In the genomic region with DNA sequence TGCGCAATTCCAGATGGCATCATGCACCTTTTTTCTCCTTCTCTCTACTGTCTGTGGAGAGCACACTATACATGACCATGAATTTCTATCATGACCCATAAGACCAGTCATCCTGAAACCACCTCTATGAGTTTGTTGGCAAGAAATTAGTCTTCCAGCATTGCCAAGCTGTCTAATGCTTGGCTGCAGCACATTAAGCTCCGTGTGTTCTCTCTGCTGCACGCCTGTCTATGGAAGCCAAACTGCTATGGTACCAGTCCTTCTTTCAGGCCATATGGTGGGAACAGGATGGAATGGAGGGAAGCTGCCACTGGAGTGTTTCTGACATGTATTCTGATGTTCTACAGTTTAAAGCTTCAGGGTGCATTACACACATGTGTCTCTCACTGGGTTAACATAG, we compare ENCODE assay signal across 16 mouse cellular contexts.
DNase-seq lines count a peak whose midpoint lies in the region; ATAC-seq and TF ChIP-seq lines count a peak whose summit lies in the region.
"Had no signal": no experiment of that assay in that cellular context is flagged by ENCODE, and none has a peak within 500 bp of the region (broad histone marks: within the 10 kb centered on the region; RNA-seq: fewer than 3 reads in every experiment).

No protein-coding gene starts in this region.

- no peaks in the 10 kb centered on the region for H3K4me1 ChIP-seq in hindbrain, postnatal 0 days (ENCODE audit: insufficient read depth, low read length)
- H3K4me1 ChIP-seq in hindbrain, embryonic 10.5 days (replicated peaks): no peaks in the 10 kb centered on the region
- peaks cover 3% of the 10 kb centered on the region; the same call in 1 of the 2 replicates for H3K4me1 ChIP-seq in cerebellum, adult 2 months (ENCODE audit: control insufficient read depth, insufficient read depth, low read length)
- H3K4me1 ChIP-seq: liver, embryonic 13.5 days; midbrain, embryonic 10.5 days had no signal

- intact Hi-C loops in heart, postnatal 25 days (cut with DNase I): no loop called here

- peak; percentile 79 for DNase-seq in hindbrain, postnatal 0 days (ENCODE audit: low spot score)
- no peak for DNase-seq in hindbrain, embryonic 10.5 days (ENCODE audit: low spot score)
- peak; percentile 62 to 91 for DNase-seq in cerebellum, adult 2 months
- peak; percentile 11 for DNase-seq in induced T-regulatory cell, adult 2 months (ENCODE audit: low read depth)
- no peak for DNase-seq in liver
- DNase-seq in heart, postnatal 25 days (ENCODE audit: low spot score): no peak
- DNase-seq in embryo, embryonic 10 days (ENCODE audit: low spot score): no peak
- DNase-seq: embryo, embryonic 11 days; heart, adult 18-20 months; heart, postnatal 10 days; kidney, adult 11 months; kidney, postnatal 4 days; liver, embryonic 13.5 days; lung, postnatal 10 days had no signal

- H3K4me2 ChIP-seq in hindbrain, postnatal 0 days (ENCODE audit: low read depth, low read length): no peak overlapping the region
- H3K4me2 ChIP-seq: liver, embryonic 13.5 days had no signal

- H3K27ac ChIP-seq in hindbrain, postnatal 0 days: no peak overlapping the region
- H3K27ac ChIP-seq in hindbrain, embryonic 10.5 days: no peak overlapping the region
- no peak overlapping the region for H3K27ac ChIP-seq in cerebellum, adult 2 months (ENCODE audit: insufficient read depth, low read length)
- H3K27ac ChIP-seq: liver, embryonic 13.5 days; midbrain, embryonic 10.5 days had no signal

- no peak overlapping the region for H3K9ac ChIP-seq in hindbrain, postnatal 0 days (replicated peaks; ENCODE audit: low read length)
- H3K9ac ChIP-seq: liver, embryonic 13.5 days had no signal

- H3K27me3 ChIP-seq in hindbrain, postnatal 0 days (ENCODE audit: insufficient read depth, low read length): no peaks in the 10 kb centered on the region
- H3K27me3 ChIP-seq in hindbrain, embryonic 10.5 days (ENCODE audit: insufficient read depth, poor library complexity, severe bottlenecking): no peaks in the 10 kb centered on the region
- H3K27me3 ChIP-seq in cerebellum, adult 2 months (ENCODE audit: control insufficient read depth, insufficient read depth, low read length): no peaks in the 10 kb centered on the region
- H3K27me3 ChIP-seq: liver, embryonic 13.5 days had no signal

- TF ChIP-seq POLR2A in cerebellum, adult 2 months (IDR thresholded peaks at IDR 0.05; ENCODE audit: borderline replicate concordance, insufficient read depth, low read length): no peak

- H3K9me3 ChIP-seq in hindbrain, postnatal 0 days (ENCODE audit: low read length): no peaks in the 10 kb centered on the region
- H3K9me3 ChIP-seq in hindbrain, embryonic 10.5 days: no peaks in the 10 kb centered on the region
- H3K9me3 ChIP-seq: liver, embryonic 13.5 days; midbrain, embryonic 10.5 days had no signal

- WGBS in hindbrain, postnatal 0 days: 54% methylated on average over 3 of the region's 3 CpGs
- 91% methylated on average over 3 of the region's 3 CpGs for WGBS in hindbrain, embryonic 10.5 days
- 9% methylated on average over 3 of the region's 3 CpGs for WGBS in cerebellum, adult 2 months

- TF ChIP-seq CTCF in hindbrain, postnatal 0 days (IDR thresholded peaks at IDR 0.05; ENCODE audit: low read depth): no peak
- TF ChIP-seq CTCF in cerebellum, adult 2 months (IDR thresholded peaks at IDR 0.05; ENCODE audit: borderline replicate concordance, insufficient read depth, low read depth, low read length): no peak

- no peak overlapping the region for H3K4me3 ChIP-seq in hindbrain, postnatal 0 days (ENCODE audit: low read length)
- no peak overlapping the region for H3K4me3 ChIP-seq in hindbrain, embryonic 10.5 days
- no peak overlapping the region for H3K4me3 ChIP-seq in cerebellum, adult 2 months (replicated peaks; ENCODE audit: insufficient read depth, low read depth, low read length)
- H3K4me3 ChIP-seq: liver, embryonic 13.5 days; midbrain, embryonic 10.5 days; myocyte had no signal

- H3K36me3 ChIP-seq in hindbrain, postnatal 0 days (ENCODE audit: insufficient read depth, low read length): no peaks in the 10 kb centered on the region
- no peaks in the 10 kb centered on the region for H3K36me3 ChIP-seq in hindbrain, embryonic 10.5 days
- H3K36me3 ChIP-seq: liver, embryonic 13.5 days; midbrain, embryonic 10.5 days had no signal

- peak; percentile 95 for ATAC-seq in hindbrain, postnatal 0 days

Comparison
In these comparisons a context has a peak if more than half of its experiments do, and no peak if none do; other contexts are left out.
1. DNase-seq: peak in hindbrain, postnatal 0 days (single experiment), cerebellum, adult 2 months (2 of 2) and induced T-regulatory cell, adult 2 months (single experiment); none in hindbrain, embryonic 10.5 days (single experiment), liver (single experiment), heart, postnatal 25 days (single experiment) and embryo, embryonic 10 days (single experiment).